Mouse (Mus musculus): ENCODE results near the gene Auts2. TPM values are rescaled to one million over a fixed set of nuclear protein-coding genes. Genes with fewer than 3 reads are reported as not detected.
"Not testable (repeated sequence)": the region's sequence is repeated elsewhere in the genome, so short reads cannot be mapped to it uniquely, and the experiment has no call there.

The Auts2 gene
- polyA plus RNA-seq (2016; fragmentation: Nextera tagmentation; extraction: Ambion mirVana), result 18.3 and 24.7 TPM in 2 replicates

GRCm38 (mm10) chr5:132543118-132544071, at the start of gene Auts2:
Auts2 (minus strand) TSS chr5:132543344.
- Histone ChIP-seq H3K4me3 (peak within 1 kb of the TSS; percentile 93), H3K27me3 (ENCODE audit: insufficient read depth, poor library complexity, severe bottlenecking) (peaks cover 10% of the 10 kb centered on the region; the same call in 1 of the 2 replicates), H3K9me3 (no peaks in the 10 kb centered on the region), H3K36me3 (no peaks in the 10 kb centered on the region), H3K27ac (peak within 1 kb of the TSS; percentile 94), H3K4me1 (peaks cover 28% of the 10 kb centered on the region)
- DNase-seq (ENCODE audit: low spot score), result peak; percentile 93
- WGBS, result 1% methylated on average over 84 of the region's 105 CpGs

DNA sequence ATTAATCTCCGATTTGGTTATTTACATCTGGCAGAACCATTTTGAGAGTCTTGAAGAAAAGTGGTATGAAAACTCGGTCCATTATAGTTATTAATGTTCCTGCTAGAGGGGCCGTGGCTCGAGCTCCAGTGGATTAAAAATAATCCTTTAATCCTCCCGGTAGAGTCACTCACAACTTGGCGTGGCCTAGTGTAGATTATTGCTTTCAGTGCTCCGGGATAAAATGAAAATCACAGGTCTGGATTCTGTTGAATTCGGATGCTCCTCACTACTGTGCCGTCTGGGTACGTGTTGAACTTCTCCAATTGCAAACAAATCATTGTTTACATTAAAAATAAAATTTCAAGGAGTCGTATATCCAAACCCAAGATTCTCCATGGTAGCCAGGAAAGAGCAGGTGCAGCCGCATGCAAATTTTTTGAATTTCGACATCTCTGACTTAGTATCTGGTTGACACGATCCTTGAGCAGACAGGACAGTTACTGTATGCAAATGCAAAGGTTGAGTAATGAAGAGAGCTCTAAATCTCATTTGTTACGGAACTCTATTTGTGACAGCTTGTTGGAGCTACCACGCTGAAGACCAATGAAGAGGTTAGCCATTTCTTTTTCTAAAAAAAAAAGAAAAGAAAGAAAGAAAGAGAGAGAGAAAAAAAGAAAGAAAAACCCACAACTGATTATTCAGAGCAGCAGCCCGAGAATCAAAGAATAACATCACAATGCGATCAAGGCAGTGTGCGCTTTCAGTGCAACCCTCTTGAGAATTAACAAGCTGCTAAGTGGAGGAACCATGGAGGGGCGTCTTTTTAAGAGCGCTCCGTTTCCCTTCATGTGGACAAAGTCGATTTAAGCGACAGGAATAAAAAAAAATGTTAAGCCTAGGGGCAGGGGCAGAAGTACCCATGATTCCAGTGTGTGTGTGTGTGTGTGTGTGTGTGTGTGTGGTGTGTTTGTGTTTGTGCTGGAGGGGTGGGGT, 48.9 kb upstream of the Auts2 start:
- no peaks in the 10 kb centered on the region for H3K9me3 ChIP-seq
- DNase-seq (ENCODE audit: low spot score), result no peak
- H3K36me3 ChIP-seq, result no peaks in the 10 kb centered on the region
- H3K27me3 ChIP-seq (ENCODE audit: insufficient read depth, poor library complexity, severe bottlenecking), result peaks cover 6% of the 10 kb centered on the region
- no peak overlapping the region for H3K27ac ChIP-seq
- H3K4me3 ChIP-seq, result no peak overlapping the region
- 86% methylated on average over 24 of the region's 24 CpGs for WGBS
- H3K4me1 ChIP-seq, result no peaks in the 10 kb centered on the region

DNA sequence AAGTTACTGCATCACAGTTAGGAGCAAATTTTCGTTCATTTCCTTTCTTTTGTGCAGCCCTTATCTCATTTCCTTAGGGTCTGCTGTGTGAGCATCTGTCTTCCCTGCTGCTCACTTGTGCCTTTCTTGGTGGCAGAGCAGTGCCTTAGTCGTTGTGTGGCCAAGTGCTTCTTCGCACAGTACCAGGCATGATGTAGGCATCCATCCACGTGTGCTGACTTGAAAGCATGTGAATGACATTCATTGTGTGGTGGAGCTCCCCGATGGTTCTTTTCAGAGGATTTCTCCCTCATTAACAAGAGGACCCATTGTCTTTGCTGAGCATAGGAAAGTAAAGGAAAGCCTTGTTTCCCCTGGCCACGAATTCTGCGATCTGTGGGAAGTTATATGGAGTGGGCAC, 36.6 kb upstream of the Auts2 start:
- Histone ChIP-seq H3K36me3 (no peaks in the 10 kb centered on the region), H3K4me3 (no peak overlapping the region), H3K27me3 (ENCODE audit: insufficient read depth, poor library complexity, severe bottlenecking) (peaks cover 4% of the 10 kb centered on the region; the same call in 1 of the 2 replicates), H3K27ac (no peak overlapping the region), H3K4me1 (no peaks in the 10 kb centered on the region), H3K9me3 (no peaks in the 10 kb centered on the region)
- 55% methylated on average over 7 of the region's 7 CpGs for whole genome bisulfite sequencing
- no peak for DNase-seq (ENCODE audit: low spot score)

DNA sequence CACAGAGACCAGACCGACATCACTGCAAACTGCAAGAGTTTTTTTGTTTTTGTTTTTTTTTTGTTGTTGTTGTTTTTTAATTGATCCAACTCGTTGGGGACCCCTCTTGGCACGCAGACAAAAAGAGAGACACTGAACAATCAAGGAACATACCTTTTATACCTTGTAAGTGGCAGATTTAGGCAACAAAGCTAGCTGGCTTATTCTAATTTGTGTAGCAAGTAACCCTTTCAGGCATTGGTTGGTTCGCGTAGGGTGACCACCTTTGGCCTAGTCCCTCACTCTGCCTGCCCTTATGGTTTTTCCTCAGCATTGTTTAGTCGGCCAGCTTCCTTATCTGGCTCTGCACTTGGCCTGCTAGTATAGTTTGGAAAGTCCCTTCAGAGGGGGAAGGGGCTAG, 17.6 kb upstream of the Auts2 start:
- not testable (repeated sequence) for H3K4me1 ChIP-seq; H3K27me3 ChIP-seq (ENCODE audit: insufficient read depth, poor library complexity, severe bottlenecking); H3K27ac ChIP-seq; H3K36me3 ChIP-seq; H3K9me3 ChIP-seq; DNase-seq (ENCODE audit: low spot score); H3K4me3 ChIP-seq
- WGBS, result 69% methylated on average over 6 of the region's 6 CpGs

DNA sequence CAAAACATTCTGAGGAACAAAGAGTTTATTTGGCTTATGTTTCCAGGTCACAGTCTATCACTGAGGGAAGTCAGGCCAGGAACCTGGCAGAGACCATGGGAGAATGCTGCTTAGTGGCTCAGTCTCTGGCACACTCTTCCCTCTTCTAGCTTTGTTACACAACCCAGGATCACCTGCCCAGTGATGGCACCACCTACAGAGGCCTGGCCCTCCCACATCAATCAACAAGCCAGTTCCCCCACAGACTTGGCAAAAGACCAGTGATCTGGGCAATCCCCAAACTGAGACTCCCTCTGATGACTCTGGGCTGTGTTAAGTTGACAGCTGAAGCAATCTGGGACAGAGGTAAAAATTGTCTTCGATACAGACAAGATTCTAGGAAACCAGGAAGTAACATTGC, 2.6 kb upstream of the Auts2 start:
- Histone ChIP-seq H3K4me3 (no peak overlapping the region), H3K4me1 (peaks cover 15% of the 10 kb centered on the region), H3K9me3 (no peaks in the 10 kb centered on the region), H3K27me3 (ENCODE audit: insufficient read depth, poor library complexity, severe bottlenecking) (peaks cover 10% of the 10 kb centered on the region; the same call in 1 of the 2 replicates), H3K27ac (no peak overlapping the region), H3K36me3 (no peaks in the 10 kb centered on the region)
- WGBS, result 38% methylated on average over 1 of the region's 1 CpGs
- no peak for DNase-seq (ENCODE audit: low spot score)

- peak overlapping the region; percentile 94 for H3K27ac ChIP-seq
- H3K9me3 ChIP-seq, result no peaks in the 10 kb centered on the region
- peaks cover 10% of the 10 kb centered on the region; the same call in 1 of the 2 replicates for H3K27me3 ChIP-seq (ENCODE audit: insufficient read depth, poor library complexity, severe bottlenecking)
- peak; percentile 80 for DNase-seq (ENCODE audit: low spot score)
- WGBS, result 8% methylated on average over 26 of the region's 26 CpGs
- H3K36me3 ChIP-seq, result no peaks in the 10 kb centered on the region
- peaks cover 27% of the 10 kb centered on the region for H3K4me1 ChIP-seq
- H3K4me3 ChIP-seq, result peak overlapping the region; percentile 93
Measured at GRCm38 (mm10) chr5:132544176-132544995, 1.2 kb upstream of the Auts2 start.

GRCm38 (mm10) chr5:132542381-132543020, 643 bp downstream of the Auts2 start:
- H3K4me1 ChIP-seq, result peaks cover 30% of the 10 kb centered on the region
- DNase-seq (ENCODE audit: low spot score), result no peak
- under 1% methylated on average over 28 of the region's 28 CpGs for WGBS

GRCm38 (mm10) chr5:132541951-132542350, 1.2 kb downstream of the Auts2 start:
- Histone ChIP-seq H3K36me3 (no peaks in the 10 kb centered on the region), H3K4me1 (peaks cover 34% of the 10 kb centered on the region), H3K27ac (peak overlapping the region; percentile 94), H3K27me3 (ENCODE audit: insufficient read depth, poor library complexity, severe bottlenecking) (peaks cover 10% of the 10 kb centered on the region; the same call in 1 of the 2 replicates), H3K9me3 (no peaks in the 10 kb centered on the region), H3K4me3 (peak overlapping the region; percentile 93)
- no peak for DNase-seq (ENCODE audit: low spot score)
- WGBS, result 0% methylated on average over 15 of the region's 21 CpGs

More at GRCm38 (mm10) chr5:132542381-132543020, 643 bp downstream of the Auts2 start:
- Histone ChIP-seq H3K9me3 (no peaks in the 10 kb centered on the region), H3K27ac (peak overlapping the region; percentile 94), H3K4me3 (peak overlapping the region; percentile 93), H3K27me3 (ENCODE audit: insufficient read depth, poor library complexity, severe bottlenecking) (peaks cover 10% of the 10 kb centered on the region; the same call in 1 of the 2 replicates), H3K36me3 (no peaks in the 10 kb centered on the region)

- peak overlapping the region; percentile 94 for H3K27ac ChIP-seq
- under 1% methylated on average over 46 of the region's 46 CpGs for WGBS
- H3K27me3 ChIP-seq (ENCODE audit: insufficient read depth, poor library complexity, severe bottlenecking), result peaks cover 10% of the 10 kb centered on the region; the same call in 1 of the 2 replicates
- H3K4me3 ChIP-seq, result peak overlapping the region; percentile 93
- H3K36me3 ChIP-seq, result no peaks in the 10 kb centered on the region
- DNase-seq (ENCODE audit: low spot score), result no peak
- no peaks in the 10 kb centered on the region for H3K9me3 ChIP-seq
- H3K4me1 ChIP-seq, result peaks cover 34% of the 10 kb centered on the region
Measured at GRCm38 (mm10) chr5:132541371-132541931, 1.7 kb downstream of the Auts2 start.

- Histone ChIP-seq H3K27ac (peak overlapping the region; percentile 94), H3K27me3 (ENCODE audit: insufficient read depth, poor library complexity, severe bottlenecking) (peaks cover 7% of the 10 kb centered on the region; the same call in 1 of the 2 replicates)
- no peak for DNase-seq (ENCODE audit: low spot score)
Measured at GRCm38 (mm10) chr5:132540841-132541311, 2.3 kb downstream of the Auts2 start.

DNA sequence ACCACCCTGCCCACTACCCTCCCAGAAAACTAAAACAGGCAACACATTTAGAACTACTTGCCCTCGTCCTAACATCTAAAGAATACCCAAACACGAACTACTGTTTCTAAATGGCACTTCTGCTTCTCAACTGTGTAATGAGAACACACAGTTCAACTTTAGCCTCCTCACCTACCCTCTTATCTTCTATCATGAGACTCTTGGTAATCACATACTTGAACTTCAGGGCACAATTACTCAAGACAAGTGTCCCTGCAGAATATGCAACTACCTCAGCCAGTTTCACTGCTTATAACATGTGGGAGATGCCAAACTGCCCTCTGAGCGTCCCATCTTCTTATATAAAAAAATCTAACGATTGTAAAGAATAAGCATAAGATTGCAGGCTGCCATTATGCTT, 5.7 kb downstream of the Auts2 start:
- Histone ChIP-seq H3K36me3 (no peaks in the 10 kb centered on the region), H3K27ac (no peak overlapping the region), H3K9me3 (no peaks in the 10 kb centered on the region), H3K4me3 (no peak overlapping the region), H3K4me1 (peaks cover 26% of the 10 kb centered on the region), H3K27me3 (ENCODE audit: insufficient read depth, poor library complexity, severe bottlenecking) (no peaks in the 10 kb centered on the region)
- WGBS, result 78% methylated on average over 4 of the region's 4 CpGs
- no peak for DNase-seq (ENCODE audit: low spot score)

More at GRCm38 (mm10) chr5:132540841-132541311, 2.3 kb downstream of the Auts2 start:
- Histone ChIP-seq H3K4me3 (peak overlapping the region; percentile 93), H3K36me3 (no peaks in the 10 kb centered on the region), H3K4me1 (peaks cover 34% of the 10 kb centered on the region), H3K9me3 (no peaks in the 10 kb centered on the region)
- 8% methylated on average over 6 of the region's 7 CpGs for WGBS
